Mouse (Mus musculus) midbrain, embryonic 13.5 days (tissue): Measurements from ENCODE around the gene Gtf2f1. TPM values are rescaled to one million over a fixed set of nuclear protein-coding genes. Genes with fewer than 3 reads are reported as not detected.

Experiments
- ATAC-seq: fragments of 200-750 bp; cut with Nextera tagmentation; 2 replicates; pipeline ENCODE4 v1.8.0; 2017; ENCODE audit warnings: mild to moderate bottlenecking, moderate TSS enrichment, moderate library complexity
- H3K27ac ChIP-seq: fragments of 300-500 bp; sonication (generic); 2 replicates; pipeline ENCODE4 v1.5.1; 2015; ENCODE audit warnings: inconsistent platforms, mild to moderate bottlenecking, moderate library complexity
- H3K27me3 ChIP-seq: fragments of 300-500 bp; sonication (generic); 2 replicates; pipeline ENCODE4 v1.6.1; 2015; ENCODE audit warnings: mild to moderate bottlenecking, inconsistent platforms
- H3K36me3 ChIP-seq: fragments of 300-500 bp; sonication (generic); 2 replicates; pipeline ENCODE4 v1.6.1; 2015; ENCODE audit warnings: mild to moderate bottlenecking, inconsistent platforms
- H3K4me1 ChIP-seq: fragments of 300-500 bp; sonication (generic); replicated peaks from 2 replicates; pipeline ENCODE4 v1.6.1; 2015; ENCODE audit warnings: inconsistent platforms
- H3K4me2 ChIP-seq: fragments of 300-500 bp; sonication (generic); replicated peaks from 2 replicates; pipeline ENCODE4 v1.6.1; 2015; ENCODE audit warnings: moderate library complexity, mild to moderate bottlenecking, inconsistent platforms
- H3K4me3 ChIP-seq: fragments of 300-500 bp; sonication (generic); replicated peaks from 2 replicates; pipeline ENCODE4 v1.5.1; 2015; ENCODE audit warnings: mild to moderate bottlenecking, inconsistent platforms
- H3K9ac ChIP-seq: fragments of 300-500 bp; sonication (generic); replicated peaks from 2 replicates; pipeline ENCODE4 v1.6.1; 2015; ENCODE audit warnings: mild to moderate bottlenecking, inconsistent platforms
- H3K9me3 ChIP-seq: fragments of 300-500 bp; sonication (generic); 2 replicates; pipeline ENCODE4 v1.6.1; 2016; ENCODE audit warnings: mild to moderate bottlenecking, inconsistent platforms
- WGBS: fragments of 180-500 bp; shearing (Covaris S2); methylation state at CpG from one replicate; pipeline ENCODE4 v1.1.7; 2015; 5-methylcytosine and 5-hydroxymethylcytosine counted together
- polyA plus RNA-seq: library from polyadenylated mRNA; unstranded; fragments of >200 nt; fragmentation: Nextera tagmentation; extraction: Ambion mirVana; gene quantifications from 2 replicates; pipeline ENCODE4 v1.2.1, GENCODE M21; 2015

The Gtf2f1 gene
- polyA plus RNA-seq, 1 experiment from 2014 or later, result 74.8 TPM

- Histone ChIP-seq H3K9ac (peak overlapping the region; percentile 54), H3K4me1 (peaks cover 25% of the 10 kb centered on the region), H3K4me3 (peak overlapping the region; percentile 38), H3K36me3 (peaks cover 20% of the 10 kb centered on the region), H3K4me2 (peak overlapping the region; percentile 53), H3K27me3 (peaks cover 4% of the 10 kb centered on the region; the same call in 1 of the 2 replicates), H3K9me3 (no peaks in the 10 kb centered on the region), H3K27ac (peak overlapping the region; percentile 85)
- ATAC-seq, result peak; percentile 99
- under 1% methylated on average over 38 of the region's 38 CpGs for WGBS
Measured at GRCm38 (mm10) chr17:57031661-57032420, 20.8 kb upstream of the Gtf2f1 start.

GRCm38 (mm10) chr17:57030931-57031660 is 20.0 kb upstream of the Gtf2f1 start, which contains the start of gene Khsrp:
Gene Khsrp, minus strand, starts transcription at chr17:57031522.
- Histone ChIP-seq H3K36me3 (peaks cover 28% of the 10 kb centered on the region), H3K4me2 (peak within 1 kb of the TSS; percentile 94), H3K4me3 (peak within 1 kb of the TSS; percentile 93), H3K27me3 (peaks cover 4% of the 10 kb centered on the region; the same call in 1 of the 2 replicates), H3K9me3 (no peaks in the 10 kb centered on the region), H3K9ac (peak within 1 kb of the TSS; percentile 99), H3K4me1 (peaks cover 25% of the 10 kb centered on the region), H3K27ac (peak within 1 kb of the TSS; percentile 94)
- no peak for ATAC-seq
- under 1% methylated on average over 76 of the region's 99 CpGs for WGBS

- Histone ChIP-seq H3K36me3 (peaks cover 42% of the 10 kb centered on the region), H3K27ac (no peak overlapping the region), H3K4me2 (peak overlapping the region; percentile 94), H3K27me3 (no peaks in the 10 kb centered on the region), H3K9me3 (no peaks in the 10 kb centered on the region), H3K4me1 (peaks cover 25% of the 10 kb centered on the region), H3K9ac (peak overlapping the region; percentile 99), H3K4me3 (peak overlapping the region; percentile 93)
- 55% methylated on average over 8 of the region's 8 CpGs for WGBS
- ATAC-seq, result no peak
Measured at GRCm38 (mm10) chr17:57029691-57030090, 18.6 kb upstream of the Gtf2f1 start.

- no peaks in the 10 kb centered on the region for H3K27me3 ChIP-seq
- peaks cover 64% of the 10 kb centered on the region for H3K36me3 ChIP-seq
- H3K27ac ChIP-seq, result no peak overlapping the region
- 93% methylated on average over 4 of the region's 4 CpGs for WGBS
- H3K9me3 ChIP-seq, result no peaks in the 10 kb centered on the region
- no peak overlapping the region for H3K4me3 ChIP-seq
- no peak overlapping the region; the same call in 1 of the 2 replicates for H3K9ac ChIP-seq
- no peak overlapping the region for H3K4me2 ChIP-seq
- H3K4me1 ChIP-seq, result peaks cover 23% of the 10 kb centered on the region
- ATAC-seq, result no peak
Measured at GRCm38 (mm10) chr17:57027471-57027870, 16.4 kb upstream of the Gtf2f1 start.

GRCm38 (mm10) chr17:57020960-57021359 is 9.9 kb upstream of the Gtf2f1 start:
- Histone ChIP-seq H3K9ac (no peak overlapping the region), H3K27me3 (no peaks in the 10 kb centered on the region), H3K4me2 (no peak overlapping the region), H3K27ac (no peak overlapping the region), H3K4me3 (no peak overlapping the region), H3K4me1 (no peaks in the 10 kb centered on the region), H3K9me3 (no peaks in the 10 kb centered on the region), H3K36me3 (peaks cover 64% of the 10 kb centered on the region)
- WGBS, result 95% methylated on average over 5 of the region's 5 CpGs
- no peak for ATAC-seq

- no peaks in the 10 kb centered on the region for H3K4me1 ChIP-seq
- ATAC-seq, result no peak
Measured at GRCm38 (mm10) chr17:57019693-57020092, 8.6 kb upstream of the Gtf2f1 start.

GRCm38 (mm10) chr17:57012245-57012795 is 1.2 kb upstream of the Gtf2f1 start:
- ATAC-seq, result peak; percentile 2; the same call in 1 of the 2 replicates
- Histone ChIP-seq H3K9ac (peak overlapping the region; percentile 77; the same call in 1 of the 2 replicates), H3K9me3 (no peaks in the 10 kb centered on the region)

More at GRCm38 (mm10) chr17:57019693-57020092, 8.6 kb upstream of the Gtf2f1 start:
- peaks cover 52% of the 10 kb centered on the region for H3K36me3 ChIP-seq
- no peak overlapping the region for H3K9ac ChIP-seq
- 87% methylated on average over 2 of the region's 2 CpGs for WGBS
- no peaks in the 10 kb centered on the region for H3K27me3 ChIP-seq
- H3K4me2 ChIP-seq, result no peak overlapping the region
- H3K9me3 ChIP-seq, result no peaks in the 10 kb centered on the region
- H3K27ac ChIP-seq, result no peak overlapping the region
- no peak overlapping the region for H3K4me3 ChIP-seq

GRCm38 (mm10) chr17:57010911-57011235 is 215 bp downstream of the Gtf2f1 start:
- H3K4me3 ChIP-seq, result peak overlapping the region; percentile 66
- H3K9ac ChIP-seq, result peak overlapping the region; percentile 78
- H3K9me3 ChIP-seq, result no peaks in the 10 kb centered on the region
- peak overlapping the region; percentile 86 for H3K4me2 ChIP-seq
- H3K36me3 ChIP-seq, result peaks cover 36% of the 10 kb centered on the region
- H3K27me3 ChIP-seq, result no peaks in the 10 kb centered on the region
- WGBS, result under 1% methylated on average over 19 of the region's 19 CpGs
- ATAC-seq, result peak; percentile 72
- peaks cover 23% of the 10 kb centered on the region for H3K4me1 ChIP-seq
- peak overlapping the region; percentile 59 for H3K27ac ChIP-seq

More at GRCm38 (mm10) chr17:57012245-57012795, 1.2 kb upstream of the Gtf2f1 start:
- peaks cover 23% of the 10 kb centered on the region for H3K4me1 ChIP-seq
- peak overlapping the region; percentile 70 for H3K4me2 ChIP-seq
- 71% methylated on average over 13 of the region's 13 CpGs for WGBS
- peak overlapping the region; percentile 66 for H3K4me3 ChIP-seq
- H3K27me3 ChIP-seq, result no peaks in the 10 kb centered on the region
- H3K27ac ChIP-seq, result peak overlapping the region; percentile 95
- peaks cover 22% of the 10 kb centered on the region for H3K36me3 ChIP-seq

- H3K27ac ChIP-seq, result no peak overlapping the region
- peaks cover 19% of the 10 kb centered on the region for H3K4me1 ChIP-seq
- H3K27me3 ChIP-seq, result no peaks in the 10 kb centered on the region
- H3K4me3 ChIP-seq, result no peak overlapping the region
- H3K36me3 ChIP-seq, result peaks cover 72% of the 10 kb centered on the region
- H3K4me2 ChIP-seq, result no peak overlapping the region
- 94% methylated on average over 13 of the region's 13 CpGs for WGBS
- ATAC-seq, result no peak
- no peak overlapping the region for H3K9ac ChIP-seq
- H3K9me3 ChIP-seq, result no peaks in the 10 kb centered on the region
Measured at GRCm38 (mm10) chr17:57007137-57007905, 3.8 kb downstream of the Gtf2f1 start.

GRCm38 (mm10) chr17:57003994-57004393 is 7.1 kb downstream of the Gtf2f1 start:
- Histone ChIP-seq H3K27ac (no peak overlapping the region), H3K4me3 (no peak overlapping the region), H3K9ac (no peak overlapping the region), H3K27me3 (no peaks in the 10 kb centered on the region), H3K9me3 (no peaks in the 10 kb centered on the region), H3K36me3 (peaks cover 75% of the 10 kb centered on the region), H3K4me2 (no peak overlapping the region), H3K4me1 (no peaks in the 10 kb centered on the region)
- no peak for ATAC-seq
- WGBS, result 92% methylated on average over 7 of the region's 7 CpGs

GRCm38 (mm10) chr17:57001228-57001627 is 9.9 kb downstream of the Gtf2f1 start:
- Histone ChIP-seq H3K27ac (no peak overlapping the region), H3K27me3 (no peaks in the 10 kb centered on the region), H3K4me2 (no peak overlapping the region), H3K9ac (no peak overlapping the region), H3K4me1 (peaks cover 20% of the 10 kb centered on the region), H3K4me3 (no peak overlapping the region), H3K9me3 (no peaks in the 10 kb centered on the region), H3K36me3 (peaks cover 56% of the 10 kb centered on the region)
- 77% methylated on average over 8 of the region's 8 CpGs for WGBS
- no peak for ATAC-seq
